Mouse (Mus musculus) embryo, embryonic 9.5 days (tissue): ENCODE measurements at regions not wholly inside any gene's neighbourhood (a gene's known extent, or its start where the extent isn't known, plus 50 kb on each side); places are given as distances from the start of the nearest gene placed in this dataset.

ENCODE experiments used
- DNase-seq: peaks from one replicate; pipeline ENCODE4 v3.0.0-alpha.2; 2017; ENCODE audit errors: extremely low spot score

DNA sequence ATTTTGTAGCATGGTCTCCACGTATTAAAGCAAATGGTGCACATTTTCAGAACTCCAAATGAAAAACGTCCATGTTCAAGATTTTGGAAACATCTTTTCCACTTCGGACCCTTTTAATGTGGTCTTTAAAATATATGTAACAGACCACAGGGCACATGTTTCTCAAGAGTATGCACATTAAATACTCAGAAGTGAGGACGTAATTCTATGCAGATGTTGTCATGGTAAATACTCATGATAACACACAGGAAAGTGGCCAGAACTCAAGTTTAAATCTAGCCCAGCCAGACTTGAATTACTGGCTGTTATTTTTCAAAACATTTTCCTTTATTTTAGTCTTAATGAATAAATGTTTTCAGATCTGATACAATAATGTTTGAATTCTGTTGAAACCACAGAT, 719.7 kb downstream of the Ttll7 start:
- no peak for DNase-seq

DNA sequence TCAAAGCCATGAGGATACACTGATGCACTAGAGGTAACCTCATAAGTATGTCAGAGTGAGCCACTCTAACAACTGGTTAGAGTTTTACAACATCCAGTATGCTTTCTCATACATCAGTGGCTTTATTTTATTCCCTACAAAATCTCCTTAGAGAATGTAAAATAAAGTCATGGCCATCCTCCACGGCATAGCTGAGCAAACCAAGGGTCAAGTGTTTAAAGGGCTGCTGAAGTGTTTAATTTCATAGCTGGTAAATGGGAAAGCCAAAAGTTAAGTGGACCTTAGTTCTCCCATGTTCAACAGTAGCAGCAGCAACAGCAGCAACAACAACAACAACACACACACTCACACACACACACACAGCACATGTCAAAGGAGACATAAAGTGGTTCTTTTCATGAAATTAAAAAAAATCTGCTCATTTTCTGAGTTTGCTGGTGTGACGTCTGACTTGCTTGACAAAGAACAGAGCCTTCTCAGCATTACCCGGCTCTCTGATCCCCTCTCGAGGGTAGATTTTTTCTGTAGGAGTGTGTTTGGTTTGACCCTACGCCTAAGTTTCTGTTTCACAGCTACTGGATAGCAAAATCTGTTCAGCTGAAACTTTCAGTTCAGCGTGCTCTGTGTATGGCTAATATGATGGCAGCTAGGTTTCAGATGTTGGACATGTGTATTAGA, 693.3 kb downstream of the Ttll7 start:
- no peak for DNase-seq

DNA sequence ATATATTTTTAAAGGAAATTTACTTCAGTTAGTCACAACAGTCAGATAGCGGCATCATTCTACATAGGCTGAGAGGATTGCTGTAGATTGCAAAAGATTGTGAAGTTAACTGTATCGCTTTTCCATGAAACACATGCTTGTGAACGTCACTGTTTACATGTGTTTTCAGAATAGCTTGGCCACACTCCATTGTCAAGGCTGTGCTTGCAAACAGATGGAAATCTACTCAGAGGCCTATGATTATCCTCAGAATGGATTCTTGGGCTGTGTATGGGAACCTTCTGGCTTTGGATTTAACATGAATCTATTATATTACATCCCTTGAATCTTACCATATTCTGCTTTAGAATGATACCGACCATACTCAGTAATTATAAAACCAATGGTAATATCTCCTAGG, 690.1 kb downstream of the Ttll7 start:
- no peak for DNase-seq

DNA sequence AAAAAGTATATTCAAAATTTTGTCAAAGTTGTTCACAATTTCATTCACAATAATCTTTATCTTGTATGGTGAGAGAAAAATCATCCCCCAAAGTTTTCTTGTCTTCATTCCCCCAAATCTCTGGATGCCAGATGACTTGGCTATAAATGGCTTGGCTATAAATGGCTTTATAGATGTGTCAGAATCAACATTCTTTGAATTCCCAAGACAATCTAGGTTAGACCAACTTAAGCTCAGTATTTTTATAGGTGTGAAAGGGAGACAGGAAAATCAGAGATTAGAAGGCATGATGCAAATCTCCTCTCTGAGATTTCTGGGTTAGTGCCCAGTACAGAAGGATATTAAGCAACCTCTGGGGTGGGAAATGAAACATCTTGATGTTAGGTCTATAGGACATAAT, 685.4 kb downstream of the Ttll7 start:
- DNase-seq: no peak

DNA sequence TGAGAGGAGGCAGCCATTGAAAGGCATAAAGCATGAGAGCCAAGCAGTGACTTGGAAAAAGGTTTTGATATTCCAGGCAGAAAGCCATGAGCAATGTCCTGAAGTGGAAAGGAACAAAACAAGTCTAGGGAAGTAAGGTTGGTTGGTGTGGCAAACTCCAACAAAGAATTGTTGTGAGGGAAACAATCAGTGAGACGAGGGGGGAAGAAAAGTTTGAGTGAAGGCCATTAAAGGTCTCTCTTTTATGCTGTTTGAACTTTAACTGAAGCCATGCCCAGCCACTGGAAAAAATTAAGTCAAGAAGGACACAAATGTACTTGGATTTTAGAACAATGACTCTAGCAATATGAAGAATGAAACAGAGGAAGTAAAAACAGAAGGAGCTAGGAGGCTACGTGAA, 680.0 kb downstream of the Ttll7 start:
- no peak for DNase-seq

DNA sequence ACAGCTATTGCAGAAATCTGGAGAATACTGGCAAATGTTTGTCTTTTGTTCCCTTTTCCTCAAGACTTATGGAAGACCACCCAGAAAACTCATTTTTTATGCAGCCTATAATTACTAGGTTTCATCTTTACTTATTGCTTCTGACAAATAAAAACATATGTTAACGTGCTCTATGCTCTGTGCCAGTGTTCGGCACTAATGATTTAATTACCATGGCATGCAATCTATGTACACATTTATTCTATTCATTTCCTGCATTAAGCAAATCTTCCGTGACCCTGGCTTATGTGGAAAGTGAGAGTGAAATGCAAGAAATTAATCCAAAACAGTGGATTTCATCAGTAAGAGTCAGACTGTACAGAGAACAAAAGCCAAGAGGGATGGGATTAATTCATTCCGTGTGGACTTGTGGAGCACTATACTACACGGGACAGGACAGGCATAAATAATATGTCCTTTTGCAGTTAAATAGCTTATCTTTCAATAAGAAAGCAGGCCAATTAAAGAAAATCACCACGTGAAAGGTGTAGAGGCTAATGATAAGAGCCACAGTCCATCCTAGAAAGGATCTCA, 679.5 kb downstream of the Ttll7 start:
- no peak for DNase-seq
